8 mouse cellular contexts compared by ENCODE assay signal in the genomic region with DNA sequence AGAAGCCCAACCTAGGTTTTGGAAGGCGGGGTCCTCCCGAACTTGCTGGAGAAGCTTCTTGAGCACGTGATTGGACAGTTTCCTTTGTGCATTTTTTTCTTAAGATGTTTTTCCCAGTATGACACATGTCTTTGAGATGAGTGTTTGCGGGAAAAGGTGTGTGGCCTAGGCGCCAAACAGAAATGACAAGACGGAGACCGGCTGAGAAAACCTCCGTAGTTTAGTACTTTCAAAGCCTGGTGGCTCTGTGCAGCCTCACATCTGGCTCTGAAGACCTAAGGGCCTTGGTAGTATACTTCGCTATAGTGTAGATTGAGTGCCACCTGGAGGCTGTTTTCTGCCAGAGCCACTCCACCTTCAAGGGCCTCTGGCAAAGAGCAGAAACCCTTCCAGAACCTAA. TPM values are rescaled to one million over a fixed set of nuclear protein-coding genes. Genes with fewer than 3 reads are reported as not detected.
DNase-seq lines count a peak whose midpoint lies in the region; ATAC-seq and TF ChIP-seq lines count a peak whose summit lies in the region.

No protein-coding gene starts in this region.

- H3K4me2 ChIP-seq in intestine, embryonic 15.5 days (replicated peaks), result peak overlapping the region; percentile 53
- H3K4me2 ChIP-seq in midbrain, postnatal 0 days (ENCODE audit: low read depth, low read length, poor library complexity, severe bottlenecking), result peak overlapping the region; percentile 36

- no peaks in the 10 kb centered on the region for H3K36me3 ChIP-seq in intestine, embryonic 15.5 days
- H3K36me3 ChIP-seq in midbrain, postnatal 0 days (ENCODE audit: insufficient read depth, low read length), result no peaks in the 10 kb centered on the region

- peak overlapping the region; percentile 32; the same call in 1 of the 2 replicates for H3K27ac ChIP-seq in intestine, embryonic 15.5 days
- no peak overlapping the region for H3K27ac ChIP-seq in midbrain, postnatal 0 days (ENCODE audit: low read depth, low read length)

- no peaks in the 10 kb centered on the region for H3K9me3 ChIP-seq in intestine, embryonic 15.5 days
- H3K9me3 ChIP-seq in midbrain, postnatal 0 days (ENCODE audit: low read length), result no peaks in the 10 kb centered on the region

- H3K27me3 ChIP-seq in intestine, embryonic 15.5 days (replicated peaks), result no peaks in the 10 kb centered on the region
- H3K27me3 ChIP-seq in midbrain, postnatal 0 days (ENCODE audit: insufficient read depth, low read length), result no peaks in the 10 kb centered on the region

- ATAC-seq in intestine, embryonic 15.5 days, result peak; percentile 18; the same call in 1 of the 2 replicates
- no peak for ATAC-seq in midbrain, postnatal 0 days (ENCODE audit: low FRiP score)

- DNase-seq in urinary bladder, postnatal 14 days (ENCODE audit: low spot score), result peak; percentile 84
- no peak for DNase-seq in urinary bladder, adult 2 months (ENCODE audit: low spot score)
- DNase-seq in embryo, embryonic 11.5 days (ENCODE audit: low read depth, low spot score), result peak; percentile 59
- peak; percentile 30 to 57 for DNase-seq in gastrocnemius, postnatal 4 days (ENCODE audit: low spot score in 2 of 2)
- DNase-seq in liver, result peak; percentile 79
- peak; percentile 80 for DNase-seq in midbrain, postnatal 0 days (ENCODE audit: low spot score)
- DNase-seq in spleen, postnatal 4 days (ENCODE audit: low spot score in 2 of 2), result peak; percentile 76 to 83

- 5% methylated on average over 9 of the region's 9 CpGs for WGBS in intestine, embryonic 15.5 days
- WGBS in midbrain, postnatal 0 days, result 6% methylated on average over 9 of the region's 9 CpGs

- peaks cover 17% of the 10 kb centered on the region for H3K4me1 ChIP-seq in intestine, embryonic 15.5 days (replicated peaks)
- H3K4me1 ChIP-seq in midbrain, postnatal 0 days (ENCODE audit: insufficient read depth, low read length), result no peaks in the 10 kb centered on the region

- TF ChIP-seq CTCF in midbrain, postnatal 0 days (IDR thresholded peaks at IDR 0.05), result peak; percentile 77

- H3K9ac ChIP-seq in intestine, embryonic 15.5 days, result no peak overlapping the region
- H3K9ac ChIP-seq in midbrain, postnatal 0 days (replicated peaks; ENCODE audit: low read length, poor library complexity, severe bottlenecking), result no peak overlapping the region

- peak overlapping the region; percentile 23 for H3K4me3 ChIP-seq in intestine, embryonic 15.5 days (replicated peaks)
- peak overlapping the region; percentile 8; the same call in 1 of the 2 replicates for H3K4me3 ChIP-seq in midbrain, postnatal 0 days (ENCODE audit: low read depth, low read length)

RNA-seq across cellular contexts. Expression of a gene that starts 3.0 kb away (rescaled TPM):
- 55.8 and 74.2 TPM in 2 replicates for polyA plus RNA-seq in urinary bladder, adult 2 months (2012; rRNA removed)
- 10 to 100 TPM; 61.3 to 77.4 TPM for total RNA-seq in gastrocnemius, postnatal 4 days (2021)
- 121 and 132 TPM in 2 replicates for polyA plus RNA-seq in intestine, embryonic 15.5 days (2015; fragmentation: Nextera tagmentation; extraction: Ambion mirVana)
- 137 and 210 TPM in 2 replicates for total RNA-seq in midbrain, postnatal 0 days (2014; rRNA removed)
- 195 and 212 TPM in 2 replicates for polyA plus RNA-seq in midbrain, postnatal 0 days (2015; fragmentation: Nextera tagmentation; extraction: Ambion mirVana)

RNA-seq across cellular contexts. Expression of a gene that starts 4.0 kb away (rescaled TPM):
- polyA plus RNA-seq in urinary bladder, adult 2 months (2012; rRNA removed), result 91.2 and 102 TPM in 2 replicates
- 10 to 100 TPM; 84.7 to 88.8 TPM for total RNA-seq in gastrocnemius, postnatal 4 days (2021)
- 73.9 and 79.8 TPM in 2 replicates for polyA plus RNA-seq in intestine, embryonic 15.5 days (2015; fragmentation: Nextera tagmentation; extraction: Ambion mirVana)
- total RNA-seq in midbrain, postnatal 0 days (2014; rRNA removed), result 95.4 and 97.8 TPM in 2 replicates
- polyA plus RNA-seq in midbrain, postnatal 0 days (2015; fragmentation: Nextera tagmentation; extraction: Ambion mirVana), result 102 and 108 TPM in 2 replicates

RNA-seq across cellular contexts. Expression of a gene that starts 25.5 kb away (rescaled TPM):
- polyA plus RNA-seq in urinary bladder, adult 2 months (2012; rRNA removed), result 0.28 and 1.0 TPM in 2 replicates
- not detected for total RNA-seq in gastrocnemius, postnatal 4 days (2021)
- not detected in 2 replicates for polyA plus RNA-seq in intestine, embryonic 15.5 days (2015; fragmentation: Nextera tagmentation; extraction: Ambion mirVana)
- 1.4 and 6.0 TPM in 2 replicates for total RNA-seq in midbrain, postnatal 0 days (2014; rRNA removed)
- 1.4 and 1.8 TPM in 2 replicates for polyA plus RNA-seq in midbrain, postnatal 0 days (2015; fragmentation: Nextera tagmentation; extraction: Ambion mirVana)

RNA-seq across cellular contexts. Expression of a gene that starts 29.9 kb away (rescaled TPM):
- polyA plus RNA-seq in urinary bladder, adult 2 months (2012; rRNA removed), result 87.2 and 143 TPM in 2 replicates
- 100 to 1,000 TPM in 1 of 2 experiments, 10 to 100 TPM in 1; 97.3 to 118 TPM for total RNA-seq in gastrocnemius, postnatal 4 days (2021)
- polyA plus RNA-seq in intestine, embryonic 15.5 days (2015; fragmentation: Nextera tagmentation; extraction: Ambion mirVana), result 541 and 603 TPM in 2 replicates
- total RNA-seq in midbrain, postnatal 0 days (2014; rRNA removed), result 60.1 and 93.3 TPM in 2 replicates
- polyA plus RNA-seq in midbrain, postnatal 0 days (2015; fragmentation: Nextera tagmentation; extraction: Ambion mirVana), result 243 and 244 TPM in 2 replicates

RNA-seq across cellular contexts. Expression of a gene that starts 35.5 kb away (rescaled TPM):
- 30.8 and 35.3 TPM in 2 replicates for polyA plus RNA-seq in urinary bladder, adult 2 months (2012; rRNA removed)
- 10 to 100 TPM; 47.8 to 50.2 TPM for total RNA-seq in gastrocnemius, postnatal 4 days (2021)
- polyA plus RNA-seq in intestine, embryonic 15.5 days (2015; fragmentation: Nextera tagmentation; extraction: Ambion mirVana), result 161 and 167 TPM in 2 replicates
- total RNA-seq in midbrain, postnatal 0 days (2014; rRNA removed), result 50.4 and 54.2 TPM in 2 replicates
- 62.0 and 69.6 TPM in 2 replicates for polyA plus RNA-seq in midbrain, postnatal 0 days (2015; fragmentation: Nextera tagmentation; extraction: Ambion mirVana)
